Comparison of ENCODE assay signal across 10 mouse cellular contexts in genomic region chr4:81573771-81574170, GRCm38 (mm10).
DNase-seq lines count a peak whose midpoint lies in the region; ATAC-seq lines count a peak whose summit lies in the region.
"Had no signal": no experiment of that assay in that cellular context is flagged by ENCODE, and none has a peak within 500 bp of the region (broad histone marks: within the 10 kb centered on the region; RNA-seq: fewer than 3 reads in every experiment).

No protein-coding gene starts in this region.

- no peaks in the 10 kb centered on the region for H3K9me3 ChIP-seq in forebrain, embryonic 13.5 days (replicated peaks)
- no peaks in the 10 kb centered on the region for H3K9me3 ChIP-seq in forebrain, embryonic 10.5 days
- no peaks in the 10 kb centered on the region for H3K9me3 ChIP-seq in midbrain, embryonic 12.5 days
- H3K9me3 ChIP-seq in midbrain, embryonic 11.5 days (ENCODE audit: control insufficient read depth, low read length) = no peaks in the 10 kb centered on the region
- H3K9me3 ChIP-seq in neural tube, embryonic 14.5 days (ENCODE audit: control insufficient read depth, low read length) = no peaks in the 10 kb centered on the region
- H3K9me3 ChIP-seq: limb, embryonic 12.5 days had no signal

- peaks cover 35% of the 10 kb centered on the region for H3K4me1 ChIP-seq in forebrain, embryonic 13.5 days
- H3K4me1 ChIP-seq in forebrain, embryonic 10.5 days = peaks cover 5% of the 10 kb centered on the region
- peaks cover 4% of the 10 kb centered on the region for H3K4me1 ChIP-seq in midbrain, embryonic 12.5 days
- peaks cover 2% of the 10 kb centered on the region; the same call in 1 of the 2 replicates for H3K4me1 ChIP-seq in midbrain, embryonic 11.5 days (ENCODE audit: control insufficient read depth, insufficient read depth, low read length)
- H3K4me1 ChIP-seq in neural tube, embryonic 14.5 days (ENCODE audit: control insufficient read depth, insufficient read depth, low read length) = no peaks in the 10 kb centered on the region; the same call in 1 of the 2 replicates

- 47% methylated on average over 5 of the region's 5 CpGs for WGBS in forebrain, embryonic 13.5 days
- WGBS in forebrain, embryonic 10.5 days = 79% methylated on average over 5 of the region's 5 CpGs
- 52% methylated on average over 5 of the region's 5 CpGs for WGBS in midbrain, embryonic 12.5 days
- WGBS in midbrain, embryonic 11.5 days = 65% methylated on average over 5 of the region's 5 CpGs
- 43% methylated on average over 5 of the region's 5 CpGs for WGBS in neural tube, embryonic 14.5 days

- H3K4me2 ChIP-seq in forebrain, embryonic 13.5 days = no peak overlapping the region
- H3K4me2 ChIP-seq in midbrain, embryonic 12.5 days (replicated peaks) = no peak overlapping the region
- H3K4me2 ChIP-seq in midbrain, embryonic 11.5 days = no peak overlapping the region
- no peak overlapping the region for H3K4me2 ChIP-seq in neural tube, embryonic 14.5 days (ENCODE audit: low read depth, low read length)
- H3K4me2 ChIP-seq: limb, embryonic 12.5 days had no signal

- no peaks in the 10 kb centered on the region for H3K36me3 ChIP-seq in forebrain, embryonic 13.5 days (ENCODE audit: poor library complexity, severe bottlenecking)
- no peaks in the 10 kb centered on the region for H3K36me3 ChIP-seq in forebrain, embryonic 10.5 days (replicated peaks)
- no peaks in the 10 kb centered on the region for H3K36me3 ChIP-seq in midbrain, embryonic 12.5 days
- no peaks in the 10 kb centered on the region for H3K36me3 ChIP-seq in midbrain, embryonic 11.5 days (ENCODE audit: control insufficient read depth, insufficient read depth, low read length)
- no peaks in the 10 kb centered on the region for H3K36me3 ChIP-seq in neural tube, embryonic 14.5 days (ENCODE audit: control insufficient read depth, insufficient read depth, low read length)
- H3K36me3 ChIP-seq: limb, embryonic 12.5 days had no signal

- DNase-seq in forebrain, embryonic 10.5 days (ENCODE audit: extremely low spot score, low spot score) = no peak
- DNase-seq in midbrain, embryonic 11.5 days (ENCODE audit: low spot score, missing footprints) = no peak
- peak; percentile 53 for DNase-seq in heart, adult 8-10 months (ENCODE audit: low spot score)
- DNase-seq in urinary bladder, adult 2 months (ENCODE audit: low spot score) = no peak
- no peak for DNase-seq in ovary, postnatal 36 days (ENCODE audit: low spot score)
- DNase-seq: kidney, postnatal 14 days had no signal

- H3K27ac ChIP-seq in forebrain, embryonic 13.5 days = peak overlapping the region; percentile 63
- no peak overlapping the region for H3K27ac ChIP-seq in forebrain, embryonic 10.5 days
- H3K27ac ChIP-seq in midbrain, embryonic 12.5 days (replicated peaks) = peak overlapping the region; percentile 20; the same call in 1 of the 2 replicates
- no peak overlapping the region for H3K27ac ChIP-seq in midbrain, embryonic 11.5 days (ENCODE audit: low read depth, low read length)
- H3K27ac ChIP-seq in neural tube, embryonic 14.5 days (ENCODE audit: low read depth, low read length) = peak overlapping the region; percentile 28; the same call in 1 of the 2 replicates
- H3K27ac ChIP-seq: limb, embryonic 12.5 days had no signal

- H3K4me3 ChIP-seq in forebrain, embryonic 13.5 days = no peak overlapping the region
- no peak overlapping the region for H3K4me3 ChIP-seq in forebrain, embryonic 10.5 days
- H3K4me3 ChIP-seq in midbrain, embryonic 12.5 days = no peak overlapping the region
- H3K4me3 ChIP-seq in midbrain, embryonic 11.5 days (ENCODE audit: low read depth, low read length) = no peak overlapping the region
- H3K4me3 ChIP-seq in neural tube, embryonic 14.5 days (ENCODE audit: low read depth, low read length) = no peak overlapping the region
- H3K4me3 ChIP-seq: limb, embryonic 12.5 days had no signal

- H3K9ac ChIP-seq in forebrain, embryonic 13.5 days = no peak overlapping the region
- H3K9ac ChIP-seq in midbrain, embryonic 12.5 days (replicated peaks) = no peak overlapping the region
- no peak overlapping the region for H3K9ac ChIP-seq in midbrain, embryonic 11.5 days (ENCODE audit: low read length)
- no peak overlapping the region for H3K9ac ChIP-seq in neural tube, embryonic 14.5 days (replicated peaks; ENCODE audit: low read depth, low read length)
- H3K9ac ChIP-seq: limb, embryonic 12.5 days had no signal

- peak; percentile 86 for ATAC-seq in forebrain, embryonic 13.5 days
- peak; percentile 54; the same call in 1 of the 2 replicates for ATAC-seq in midbrain, embryonic 12.5 days (ENCODE audit: low FRiP score, low read depth)
- ATAC-seq in midbrain, embryonic 11.5 days (ENCODE audit: low FRiP score) = no peak
- ATAC-seq in neural tube, embryonic 14.5 days (ENCODE audit: low read depth) = peak; percentile 61; the same call in 1 of the 2 replicates

- H3K27me3 ChIP-seq in forebrain, embryonic 13.5 days = no peaks in the 10 kb centered on the region
- no peaks in the 10 kb centered on the region for H3K27me3 ChIP-seq in forebrain, embryonic 10.5 days (ENCODE audit: poor library complexity, severe bottlenecking)
- H3K27me3 ChIP-seq in midbrain, embryonic 12.5 days = no peaks in the 10 kb centered on the region
- H3K27me3 ChIP-seq in midbrain, embryonic 11.5 days (ENCODE audit: control insufficient read depth, insufficient read depth, low read length) = no peaks in the 10 kb centered on the region
- no peaks in the 10 kb centered on the region for H3K27me3 ChIP-seq in neural tube, embryonic 14.5 days (ENCODE audit: control insufficient read depth, insufficient read depth, low read length)
- H3K27me3 ChIP-seq: limb, embryonic 12.5 days had no signal

Comparison
In these comparisons a context has a peak if more than half of its experiments do, and no peak if none do; other contexts are left out.
1. H3K27ac ChIP-seq: peak in forebrain, embryonic 13.5 days (single experiment), midbrain, embryonic 12.5 days (single experiment) and neural tube, embryonic 14.5 days (single experiment); none in forebrain, embryonic 10.5 days (single experiment) and midbrain, embryonic 11.5 days (single experiment).